Mouse (Mus musculus): ENCODE results near the gene Plpp6. TPM values are rescaled to one million over a fixed set of nuclear protein-coding genes. Genes with fewer than 3 reads are reported as not detected.

Gene Plpp6
- total and polyA plus RNA-seq, 3 experiments, result 5.3 to 6.6 (median 5.6) TPM

Other genes with a start within 250 kb of the Plpp6 start
- 0.21 and 1.1 TPM in 2 replicates for gene Slc1a1, start 128.9 kb upstream of the Plpp6 start, total RNA-seq (2012; rRNA removed)
- gene Slc1a1, start 128.9 kb upstream of the Plpp6 start, total RNA-seq (2014; rRNA removed), result 0.42 and 0.95 TPM in 2 replicates
- gene Slc1a1, start 128.9 kb upstream of the Plpp6 start, polyA plus RNA-seq (2012; ENCODE audit: insufficient read length, low read depth), result 0.20 and 0.34 TPM in 2 replicates
- gene 4430402I18Rik, start 3.8 kb downstream of the Plpp6 start, total RNA-seq (2012; rRNA removed), result 0.04 and 0.51 TPM in 2 replicates
- 0.15 and 1.2 TPM in 2 replicates for gene 4430402I18Rik, start 3.8 kb downstream of the Plpp6 start, total RNA-seq (2014; rRNA removed)
- 0.14 and 0.26 TPM in 2 replicates for gene 4430402I18Rik, start 3.8 kb downstream of the Plpp6 start, polyA plus RNA-seq (2012; ENCODE audit: insufficient read length, low read depth)
- 14.0 and 15.6 TPM in 2 replicates for gene Cdc37l1, start 26.4 kb downstream of the Plpp6 start, total RNA-seq (2012; rRNA removed)
- 22.9 and 28.1 TPM in 2 replicates for gene Cdc37l1, start 26.4 kb downstream of the Plpp6 start, total RNA-seq (2014; rRNA removed)
- gene Cdc37l1, start 26.4 kb downstream of the Plpp6 start, polyA plus RNA-seq (2012; ENCODE audit: insufficient read length, low read depth), result 26.5 and 26.8 TPM in 2 replicates
- gene Ak3, start 84.0 kb downstream of the Plpp6 start, total RNA-seq (2012; rRNA removed), result 21.3 TPM in 2 replicates
- gene Ak3, start 84.0 kb downstream of the Plpp6 start, total RNA-seq (2014; rRNA removed), result 33.9 and 36.0 TPM in 2 replicates
- gene Ak3, start 84.0 kb downstream of the Plpp6 start, polyA plus RNA-seq (2012; ENCODE audit: insufficient read length, low read depth), result 36.5 and 38.8 TPM in 2 replicates
- gene Rcl1, start 137.4 kb downstream of the Plpp6 start, total RNA-seq (2012; rRNA removed), result 63.4 and 80.2 TPM in 2 replicates
- 103 and 109 TPM in 2 replicates for gene Rcl1, start 137.4 kb downstream of the Plpp6 start, total RNA-seq (2014; rRNA removed)
- 104 and 126 TPM in 2 replicates for gene Rcl1, start 137.4 kb downstream of the Plpp6 start, polyA plus RNA-seq (2012; ENCODE audit: insufficient read length, low read depth)